Mouse (Mus musculus) kidney, adult 2 months (tissue): ENCODE measurements around the gene Tmem246.

Experiments used
- CTCF ChIP-seq: fragments of 200-500 bp; conservative IDR thresholded peaks from 2 replicates; pipeline ENCODE4 v1.5.1; 2011; ENCODE audit warnings: low read depth, mild to moderate bottlenecking, control low read depth, low read length, moderate library complexity, mixed read lengths; ENCODE audit not compliant: insufficient read depth, insufficient read length
- POLR2A ChIP-seq: fragments of 200-500 bp; IDR thresholded peaks from one replicate; pipeline ENCODE4 v1.6.1; 2011; ENCODE audit warnings: low read depth, low read length, control low read depth

DNA sequence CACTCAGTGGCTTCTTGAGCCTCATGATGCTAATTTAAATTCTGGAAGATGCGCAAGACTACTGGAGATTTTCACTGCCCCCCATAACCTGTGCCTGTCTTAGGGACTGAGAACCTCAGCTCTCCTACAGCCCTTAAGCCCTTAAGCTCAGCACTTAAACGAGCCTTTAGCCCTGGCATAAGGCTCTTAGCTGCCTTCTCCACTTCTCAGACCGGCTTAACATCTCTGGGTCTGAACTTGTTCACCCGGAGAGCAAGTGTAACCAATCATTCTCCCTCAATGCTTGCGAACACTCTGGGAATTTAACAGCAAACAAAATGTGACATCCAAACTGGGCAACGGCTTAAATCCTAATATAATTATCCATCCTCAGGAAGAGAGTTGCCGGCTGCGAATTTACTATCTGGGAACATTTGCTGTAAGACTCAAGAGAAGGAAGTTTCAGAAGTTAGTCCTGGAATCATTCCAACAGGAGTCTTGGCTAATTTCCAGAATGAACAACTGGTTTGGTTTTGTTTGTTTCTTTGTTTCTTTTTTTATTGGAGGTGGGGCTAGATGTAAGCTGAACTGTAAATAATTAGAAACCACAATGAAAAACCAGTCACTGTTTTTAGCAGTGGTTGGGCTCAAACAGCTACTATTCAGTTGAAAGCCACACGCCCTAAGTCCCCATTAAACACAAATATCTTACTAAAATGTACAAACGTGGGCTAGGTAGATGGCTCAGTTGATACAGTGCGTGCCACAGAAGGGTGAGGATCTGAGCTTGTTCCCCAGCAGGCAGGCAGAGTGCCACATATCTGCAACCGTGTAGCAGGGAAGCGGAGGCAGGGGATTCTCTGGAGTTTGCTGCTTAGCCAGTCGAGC, 13.5 kb downstream of the Tmem246 start:
- TF ChIP-seq POLR2A (no peak), CTCF (no peak)
